Mouse (Mus musculus): Measurements from ENCODE around the gene Grhpr.
"Not testable (repeated sequence)": the region's sequence is repeated elsewhere in the genome, so short reads cannot be mapped to it uniquely, and the experiment has no call there.

Gene Grhpr

GRCm38 (mm10) chr4:45018452-45018980 is 37.3 kb downstream of the Grhpr start, which contains the start of gene Polr1e:
Polr1e (plus strand) TSS chr4:45018583.
- peak; percentile 98 for DNase-seq

- DNase-seq = no peak
Measured at GRCm38 (mm10) chr4:45019009-45019408, 37.8 kb downstream of the Grhpr start.

GRCm38 (mm10) chr4:45026459-45026858 is 45.3 kb downstream of the Grhpr start:
- no peak for DNase-seq

GRCm38 (mm10) chr4:45032586-45032985 is 51.4 kb downstream of the Grhpr start:
- no peak for DNase-seq

- DNase-seq = no peak
Measured at GRCm38 (mm10) chr4:45034693-45035628, 53.8 kb downstream of the Grhpr start.

GRCm38 (mm10) chr4:45036048-45036447 is 54.9 kb downstream of the Grhpr start:
- DNase-seq = no peak

- no peak for DNase-seq
Measured at GRCm38 (mm10) chr4:45036571-45036970, 55.4 kb downstream of the Grhpr start.

- no peak for DNase-seq
Measured at GRCm38 (mm10) chr4:45037455-45038410, 56.5 kb downstream of the Grhpr start.

GRCm38 (mm10) chr4:45038879-45039278 is 57.7 kb downstream of the Grhpr start:
- DNase-seq = not testable (repeated sequence)

- DNase-seq = not testable (repeated sequence)
Measured at GRCm38 (mm10) chr4:45039546-45039945, 58.4 kb downstream of the Grhpr start.

All from embryo, embryonic 11 days (tissue).